Mouse (Mus musculus) midbrain, postnatal 0 days (tissue): ENCODE measurements around the gene Gp1bb. TPM values are rescaled to one million over a fixed set of nuclear protein-coding genes. Genes with fewer than 3 reads are reported as not detected.

Experiments
- ATAC-seq: fragments of 200-750 bp; cut with Nextera tagmentation; 2 replicates; pipeline ENCODE4 v1.8.0; 2017; ENCODE audit warnings: moderate number of reproducible peaks, mild to moderate bottlenecking, moderate TSS enrichment, moderate library complexity; ENCODE audit not compliant: low FRiP score
- DNase-seq: peaks from one replicate; pipeline ENCODE4 v3.0.0-alpha.2; 2015; ENCODE audit warnings: low spot score
- H3K27ac ChIP-seq: fragments of 300-500 bp; sonication (generic); 2 replicates; pipeline ENCODE4 v1.5.1; 2014; ENCODE audit warnings: low read depth, mild to moderate bottlenecking, low read length, mixed read lengths
- H3K27me3 ChIP-seq: fragments of 300-500 bp; sonication (generic); 2 replicates; pipeline ENCODE4 v1.6.1; 2014; ENCODE audit warnings: low read length, control low read depth, mixed read lengths; ENCODE audit not compliant: insufficient read depth
- H3K36me3 ChIP-seq: fragments of 300-500 bp; sonication (generic); 2 replicates; pipeline ENCODE4 v1.6.1; 2014; ENCODE audit warnings: low read length, control low read depth, mixed read lengths; ENCODE audit not compliant: insufficient read depth
- H3K4me1 ChIP-seq: fragments of 300-500 bp; sonication (generic); 2 replicates; pipeline ENCODE4 v1.6.1; 2014; ENCODE audit warnings: mild to moderate bottlenecking, control low read depth, antibody characterized with exemption, low read length, mixed read lengths; ENCODE audit not compliant: insufficient read depth
- H3K4me2 ChIP-seq: fragments of 300-500 bp; sonication (generic); 2 replicates; pipeline ENCODE4 v1.6.1; 2014; ENCODE audit warnings: low read depth, mild to moderate bottlenecking, low read length, mixed read lengths; ENCODE audit not compliant: poor library complexity, severe bottlenecking
- H3K4me3 ChIP-seq: fragments of 300-500 bp; sonication (generic); 2 replicates; pipeline ENCODE4 v1.5.1; 2014; ENCODE audit warnings: low read depth, mild to moderate bottlenecking, low read length, moderate library complexity
- H3K9ac ChIP-seq: fragments of 300-500 bp; sonication (generic); replicated peaks from 2 replicates; pipeline ENCODE4 v1.6.1; 2014; ENCODE audit warnings: mild to moderate bottlenecking, low read length, moderate library complexity, mixed read lengths; ENCODE audit not compliant: poor library complexity, severe bottlenecking
- H3K9me3 ChIP-seq: fragments of 300-500 bp; sonication (generic); 2 replicates; pipeline ENCODE4 v1.6.1; 2016; ENCODE audit warnings: low read length, control low read depth
- CTCF ChIP-seq: IDR thresholded peaks from 2 replicates; pipeline ENCODE4 v1.5.1; 2016; ENCODE audit warnings: antibody characterized with exemption, mild to moderate bottlenecking
- WGBS: fragments of 180-500 bp; shearing (Covaris S2); extraction: QIAGEN DNeasy Blood & Tissue Kit; methylation state at CpG from one replicate; pipeline ENCODE4 v1.1.7; 2014; 5-methylcytosine and 5-hydroxymethylcytosine counted together
- polyA plus RNA-seq: library from polyadenylated mRNA; unstranded; fragments of >200 nt; fragmentation: Nextera tagmentation; extraction: Ambion mirVana; gene quantifications from 2 replicates; pipeline ENCODE4 v1.2.1, GENCODE M21; 2015
- total RNA-seq: library from RNA; depleted of rRNA; stranded (reverse); fragments of >200 nt; gene quantifications from 2 replicates; pipeline ENCODE4 v1.2.3, GENCODE M21; 2014

Gp1bb gene
- total and polyA plus RNA-seq, 2 experiments from 2014 or later, result 11.6 to 28.6 TPM

GRCm38 (mm10) chr16:18605705-18606104 lies 16.5 kb downstream of the Gp1bb start:
- ATAC-seq (no peak), DNase-seq (no peak)
- Histone ChIP-seq H3K4me1 (no peaks in the 10 kb centered on the region), H3K27me3 (0 out of 2 replicates have a peak, but pooled peaks cover 5% of the 10 kb centered on the region), H3K9ac (no peak overlapping the region), H3K9me3 (no peaks in the 10 kb centered on the region), H3K36me3 (no peaks in the 10 kb centered on the region), H3K4me2 (no peak overlapping the region), H3K4me3 (no peak overlapping the region), H3K27ac (no peak overlapping the region)
- 84% methylated on average over 5 of the region's 5 CpGs for WGBS
- TF ChIP-seq CTCF, result no peak

GRCm38 (mm10) chr16:18604267-18604701 lies 17.9 kb downstream of the Gp1bb start:
- ATAC-seq, result no peak
- no peaks in the 10 kb centered on the region for H3K9me3 ChIP-seq
- H3K4me3 ChIP-seq, result no peak overlapping the region
- no peak for DNase-seq
- no peak overlapping the region for H3K27ac ChIP-seq
- H3K36me3 ChIP-seq, result no peaks in the 10 kb centered on the region
- H3K4me2 ChIP-seq, result no peak overlapping the region
- H3K27me3 ChIP-seq, result no peaks in the 10 kb centered on the region
- no peaks in the 10 kb centered on the region for H3K4me1 ChIP-seq
- no peak overlapping the region for H3K9ac ChIP-seq
- 67% methylated on average over 8 of the region's 8 CpGs for WGBS
- no peak for TF ChIP-seq CTCF

GRCm38 (mm10) chr16:18601447-18601846 lies 20.8 kb downstream of the Gp1bb start:
- 69% methylated on average over 7 of the region's 7 CpGs for WGBS
- DNase-seq, result no peak
- no peaks in the 10 kb centered on the region for H3K9me3 ChIP-seq
- no peaks in the 10 kb centered on the region for H3K4me1 ChIP-seq
- TF ChIP-seq CTCF, result no peak
- no peak for ATAC-seq
- no peak overlapping the region for H3K4me3 ChIP-seq
- H3K36me3 ChIP-seq, result no peaks in the 10 kb centered on the region
- H3K9ac ChIP-seq, result no peak overlapping the region
- H3K4me2 ChIP-seq, result no peak overlapping the region
- no peaks in the 10 kb centered on the region for H3K27me3 ChIP-seq
- no peak overlapping the region for H3K27ac ChIP-seq

- 91% methylated on average over 3 of the region's 3 CpGs for WGBS
- Histone ChIP-seq H3K4me2 (no peak overlapping the region), H3K27me3 (peaks cover 8% of the 10 kb centered on the region), H3K9ac (no peak overlapping the region), H3K36me3 (no peaks in the 10 kb centered on the region), H3K4me3 (no peak overlapping the region), H3K27ac (no peak overlapping the region), H3K4me1 (no peaks in the 10 kb centered on the region), H3K9me3 (no peaks in the 10 kb centered on the region)
- ATAC-seq (no peak), DNase-seq (no peak)
- no peak for TF ChIP-seq CTCF
Observed at GRCm38 (mm10) chr16:18598006-18598405, 24.2 kb downstream of the Gp1bb start.

- Histone ChIP-seq H3K9me3 (no peaks in the 10 kb centered on the region), H3K27me3 (peaks cover 20% of the 10 kb centered on the region), H3K4me2 (no peak overlapping the region), H3K4me3 (no peak overlapping the region), H3K4me1 (0 out of 2 replicates have a peak, but pooled peaks cover 2% of the 10 kb centered on the region), H3K27ac (no peak overlapping the region), H3K9ac (no peak overlapping the region), H3K36me3 (no peaks in the 10 kb centered on the region)
- WGBS, result 45% methylated on average over 5 of the region's 5 CpGs
- ATAC-seq (no peak), DNase-seq (no peak)
- TF ChIP-seq CTCF, result no peak
Observed at GRCm38 (mm10) chr16:18596255-18596654, 25.9 kb downstream of the Gp1bb start.

GRCm38 (mm10) chr16:18593930-18594329 lies 28.3 kb downstream of the Gp1bb start:
- H3K36me3 ChIP-seq, result no peaks in the 10 kb centered on the region
- H3K4me2 ChIP-seq, result no peak overlapping the region
- H3K9me3 ChIP-seq, result no peaks in the 10 kb centered on the region
- 75% methylated on average over 2 of the region's 2 CpGs for WGBS
- 0 out of 2 replicates have a peak, but pooled peaks cover 7% of the 10 kb centered on the region for H3K4me1 ChIP-seq
- H3K4me3 ChIP-seq, result no peak overlapping the region
- no peak for TF ChIP-seq CTCF
- peaks cover 42% of the 10 kb centered on the region for H3K27me3 ChIP-seq
- ATAC-seq (no peak), DNase-seq (no peak)
- H3K9ac ChIP-seq, result no peak overlapping the region
- H3K27ac ChIP-seq, result no peak overlapping the region
